Mouse (Mus musculus) embryonic facial prominence, embryonic 11.5 days (tissue): Measurements from ENCODE around the gene Padi1. TPM values are rescaled to one million over a fixed set of nuclear protein-coding genes. Genes with fewer than 3 reads are reported as not detected.

Experiments
- ATAC-seq: fragments of 200-750 bp; cut with Nextera tagmentation; replicated peaks from 2 replicates; pipeline ENCODE4 v1.8.0; 2017; ENCODE audit warnings: low read depth; ENCODE audit not compliant: insufficient number of reproducible peaks, low FRiP score, low TSS enrichment
- DNase-seq: peaks from one replicate; pipeline ENCODE4 v3.0.0-alpha.2; 2015; ENCODE audit warnings: low spot score
- H3K27ac ChIP-seq: fragments of 300-500 bp; sonication (generic); replicated peaks from 2 replicates; pipeline ENCODE4 v1.5.1; 2014; ENCODE audit warnings: mild to moderate bottlenecking, low read depth, low read length, control low read depth
- H3K27me3 ChIP-seq: fragments of 300-500 bp; sonication (generic); 2 replicates; pipeline ENCODE4 v1.6.1; 2014; ENCODE audit warnings: mild to moderate bottlenecking, low read length, moderate library complexity, mixed read lengths; ENCODE audit not compliant: control insufficient read depth, insufficient read depth
- H3K36me3 ChIP-seq: fragments of 300-500 bp; sonication (generic); replicated peaks from 2 replicates; pipeline ENCODE4 v1.6.1; 2014; ENCODE audit warnings: low read depth, mild to moderate bottlenecking, low read length, moderate library complexity, mixed read lengths; ENCODE audit not compliant: control insufficient read depth, insufficient read depth
- H3K4me1 ChIP-seq: fragments of 300-500 bp; sonication (generic); 2 replicates; pipeline ENCODE4 v1.6.1; 2014; ENCODE audit warnings: low read length, mixed read lengths; ENCODE audit not compliant: control insufficient read depth, insufficient read depth
- H3K4me2 ChIP-seq: fragments of 300-500 bp; sonication (generic); 2 replicates; pipeline ENCODE4 v1.6.1; 2014; ENCODE audit warnings: low read depth, mild to moderate bottlenecking, control low read depth, low read length, moderate library complexity
- H3K4me3 ChIP-seq: fragments of 300-500 bp; sonication (generic); 2 replicates; pipeline ENCODE4 v1.5.1; 2014; ENCODE audit warnings: low read depth, low read length, control low read depth
- H3K9ac ChIP-seq: fragments of 300-500 bp; sonication (generic); replicated peaks from 2 replicates; pipeline ENCODE4 v1.6.1; 2014; ENCODE audit warnings: mild to moderate bottlenecking, control low read depth, low read length
- H3K9me3 ChIP-seq: fragments of 300-500 bp; sonication (generic); replicated peaks from 2 replicates; pipeline ENCODE4 v1.6.1; 2016; ENCODE audit warnings: mild to moderate bottlenecking, low read length, inconsistent platforms, mixed read lengths; ENCODE audit not compliant: control insufficient read depth
- WGBS: fragments of 180-500 bp; shearing (Covaris S2); extraction: QIAGEN DNeasy Blood & Tissue Kit; methylation state at CpG from one replicate; pipeline ENCODE4 v1.1.7; 2014; 5-methylcytosine and 5-hydroxymethylcytosine counted together
- polyA plus RNA-seq: library from polyadenylated mRNA; unstranded; fragments of >200 nt; fragmentation: Nextera tagmentation; extraction: Ambion mirVana; gene quantifications from 2 replicates; pipeline ENCODE4 v1.2.1, GENCODE M21; 2014

The Padi1 gene
- 0.07 and 0.13 TPM in 2 replicates for polyA plus RNA-seq

- ATAC-seq (no peak), DNase-seq (no peak)
- no peak within 1 kb of the TSS for H3K9ac ChIP-seq
- H3K4me3 ChIP-seq, result no peak within 1 kb of the TSS
- no peak within 1 kb of the TSS for H3K27ac ChIP-seq
- H3K4me2 ChIP-seq, result no peak within 1 kb of the TSS
- no peaks in the 10 kb centered on the region for H3K9me3 ChIP-seq
- WGBS, result 79% methylated on average over 6 of the region's 6 CpGs
- H3K27me3 ChIP-seq, result no peaks in the 10 kb centered on the region
- H3K4me1 ChIP-seq, result no peaks in the 10 kb centered on the region
- no peaks in the 10 kb centered on the region for H3K36me3 ChIP-seq
Measured at GRCm38 (mm10) chr4:140845666-140846065, at the start of gene Padi1. Gene Padi1, minus strand, starts transcription at chr4:140845778.

GRCm38 (mm10) chr4:140892163-140892530 lies 46.6 kb upstream of the Padi1 start:
- Histone ChIP-seq H3K4me2 (no peak overlapping the region), H3K4me3 (no peak overlapping the region), H3K27ac (no peak overlapping the region), H3K36me3 (no peaks in the 10 kb centered on the region), H3K4me1 (no peaks in the 10 kb centered on the region), H3K9ac (no peak overlapping the region), H3K27me3 (no peaks in the 10 kb centered on the region), H3K9me3 (no peaks in the 10 kb centered on the region)
- ATAC-seq (no peak), DNase-seq (no peak)
- 71% methylated on average over 1 of the region's 1 CpGs for WGBS

- ATAC-seq (no peak), DNase-seq (no peak)
- no peak overlapping the region for H3K4me3 ChIP-seq
- 92% methylated on average over 14 of the region's 14 CpGs for WGBS
- H3K27me3 ChIP-seq, result no peaks in the 10 kb centered on the region
- H3K4me1 ChIP-seq, result no peaks in the 10 kb centered on the region
- no peak overlapping the region for H3K9ac ChIP-seq
- H3K27ac ChIP-seq, result no peak overlapping the region
- no peaks in the 10 kb centered on the region for H3K9me3 ChIP-seq
- H3K36me3 ChIP-seq, result no peaks in the 10 kb centered on the region
- H3K4me2 ChIP-seq, result no peak overlapping the region
Measured at GRCm38 (mm10) chr4:140891525-140892162, 46.1 kb upstream of the Padi1 start.

- no peak for ATAC-seq
- Histone ChIP-seq H3K4me2 (no peak overlapping the region), H3K36me3 (no peaks in the 10 kb centered on the region), H3K9me3 (no peaks in the 10 kb centered on the region), H3K27ac (no peak overlapping the region), H3K9ac (no peak overlapping the region), H3K27me3 (no peaks in the 10 kb centered on the region), H3K4me1 (no peaks in the 10 kb centered on the region), H3K4me3 (no peak overlapping the region)
- 27% methylated on average over 4 of the region's 4 CpGs for WGBS
- no peak for DNase-seq
Measured at GRCm38 (mm10) chr4:140883852-140884251, 38.3 kb upstream of the Padi1 start.

GRCm38 (mm10) chr4:140882981-140883380 lies 37.4 kb upstream of the Padi1 start:
- H3K4me3 ChIP-seq, result no peak overlapping the region
- H3K9ac ChIP-seq, result no peak overlapping the region
- no peaks in the 10 kb centered on the region for H3K27me3 ChIP-seq
- DNase-seq (no peak), ATAC-seq (no peak)
- no peak overlapping the region for H3K4me2 ChIP-seq
- no peak overlapping the region for H3K27ac ChIP-seq
- no peaks in the 10 kb centered on the region for H3K4me1 ChIP-seq
- no peaks in the 10 kb centered on the region for H3K36me3 ChIP-seq
- H3K9me3 ChIP-seq, result no peaks in the 10 kb centered on the region
- 95% methylated on average over 3 of the region's 3 CpGs for WGBS

GRCm38 (mm10) chr4:140882365-140882764 lies 36.8 kb upstream of the Padi1 start:
- H3K27ac ChIP-seq, result no peak overlapping the region
- H3K36me3 ChIP-seq, result no peaks in the 10 kb centered on the region
- H3K9me3 ChIP-seq, result no peaks in the 10 kb centered on the region
- no peak for ATAC-seq
- H3K4me1 ChIP-seq, result no peaks in the 10 kb centered on the region
- no peaks in the 10 kb centered on the region for H3K27me3 ChIP-seq
- no peak for DNase-seq
- 61% methylated on average over 4 of the region's 4 CpGs for WGBS
- no peak overlapping the region for H3K4me3 ChIP-seq
- no peak overlapping the region for H3K9ac ChIP-seq
- no peak overlapping the region for H3K4me2 ChIP-seq

GRCm38 (mm10) chr4:140881771-140882170 lies 36.2 kb upstream of the Padi1 start:
- no peaks in the 10 kb centered on the region for H3K9me3 ChIP-seq
- ATAC-seq, result no peak
- 90% methylated on average over 13 of the region's 13 CpGs for WGBS

GRCm38 (mm10) chr4:140881026-140881670 lies 35.6 kb upstream of the Padi1 start:
- H3K9me3 ChIP-seq, result no peaks in the 10 kb centered on the region
- H3K4me2 ChIP-seq, result no peak overlapping the region
- 90% methylated on average over 8 of the region's 8 CpGs for WGBS
- H3K4me3 ChIP-seq, result no peak overlapping the region
- ATAC-seq (no peak), DNase-seq (no peak)
- no peaks in the 10 kb centered on the region for H3K36me3 ChIP-seq
- no peak overlapping the region for H3K27ac ChIP-seq
- no peak overlapping the region for H3K9ac ChIP-seq
- H3K27me3 ChIP-seq, result no peaks in the 10 kb centered on the region
- no peaks in the 10 kb centered on the region for H3K4me1 ChIP-seq

More at GRCm38 (mm10) chr4:140881771-140882170, 36.2 kb upstream of the Padi1 start:
- no peak overlapping the region for H3K4me3 ChIP-seq
- H3K4me1 ChIP-seq, result no peaks in the 10 kb centered on the region
- no peaks in the 10 kb centered on the region for H3K27me3 ChIP-seq
- H3K4me2 ChIP-seq, result no peak overlapping the region
- DNase-seq, result no peak
- no peaks in the 10 kb centered on the region for H3K36me3 ChIP-seq
- no peak overlapping the region for H3K27ac ChIP-seq
- no peak overlapping the region for H3K9ac ChIP-seq
